Mouse (Mus musculus): ENCODE data around the gene Rom1.

The Rom1 gene

DNA sequence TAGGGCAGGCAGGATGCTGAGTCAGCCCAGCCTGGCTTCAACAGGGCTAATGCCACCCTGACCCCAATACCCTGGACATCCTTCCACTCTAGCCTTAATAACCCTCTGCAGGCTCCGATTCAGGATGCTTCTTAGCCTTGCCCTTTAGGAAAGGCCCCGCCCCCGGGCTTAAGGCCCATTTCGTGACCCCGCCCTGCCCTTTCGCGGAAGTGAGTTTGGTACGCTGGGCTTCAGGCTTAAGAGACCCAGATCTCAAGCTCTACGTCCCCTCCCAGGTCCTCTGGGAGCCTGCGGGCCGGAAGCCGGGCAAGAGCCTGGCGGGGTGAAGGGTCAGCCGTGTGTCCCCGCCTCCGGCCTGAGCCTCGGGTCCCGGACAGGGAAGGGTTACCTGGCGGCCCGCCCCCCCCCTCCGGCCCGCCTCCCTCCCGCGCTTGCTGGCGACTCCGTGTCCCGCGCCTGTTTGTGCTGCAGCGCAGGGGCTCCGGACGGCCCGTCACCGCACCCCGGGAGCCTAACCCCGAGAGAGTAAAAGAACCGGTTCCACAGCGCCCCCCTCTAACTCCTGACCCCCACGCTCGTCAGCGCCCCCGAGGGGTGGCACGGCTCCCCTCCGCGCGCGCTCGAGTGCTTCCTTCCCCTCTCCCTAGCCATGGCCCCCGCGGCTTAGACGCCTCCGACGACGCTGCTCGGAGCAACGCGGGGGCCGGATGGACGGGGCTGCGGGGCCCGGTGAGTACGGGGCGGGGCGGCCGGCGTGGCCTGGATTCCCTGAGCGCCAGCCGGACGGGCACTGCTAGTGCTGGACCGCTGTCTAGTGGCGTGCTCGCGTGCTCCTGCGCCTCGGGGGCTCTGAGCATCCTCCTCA is at the start of gene Rom1, which contains the start of gene Eml3:
TSS of gene Rom1 (minus strand) at position 133 of the 865 bp plus-strand sequence.
TSS of gene Eml3 (plus strand) at position 329 of the 865 bp plus-strand sequence.
- peak; percentile 91 to 94 for DNase-seq

DNA sequence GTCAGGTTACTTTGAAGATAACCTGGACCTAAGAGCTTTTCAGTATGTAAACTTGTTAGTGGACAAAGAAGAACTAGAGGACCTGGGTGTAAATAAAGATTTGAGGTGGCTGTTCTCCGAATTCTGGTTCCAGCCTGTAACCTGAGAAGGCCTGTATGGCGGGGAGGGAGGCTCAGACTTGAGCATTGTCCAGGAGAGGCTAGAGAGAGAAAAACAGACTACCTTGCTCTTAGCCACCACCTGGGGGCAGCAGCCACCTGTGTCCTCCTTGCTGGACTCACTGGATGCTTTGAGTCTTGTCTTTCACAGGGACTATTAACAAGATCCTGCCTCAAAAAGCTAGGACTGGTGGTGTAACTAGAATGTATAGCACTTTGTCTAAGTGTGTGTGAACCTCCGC is 47.4 kb upstream of the Rom1 start:
- peak in 1 of 2 experiments; percentile 56 for DNase-seq

DNA sequence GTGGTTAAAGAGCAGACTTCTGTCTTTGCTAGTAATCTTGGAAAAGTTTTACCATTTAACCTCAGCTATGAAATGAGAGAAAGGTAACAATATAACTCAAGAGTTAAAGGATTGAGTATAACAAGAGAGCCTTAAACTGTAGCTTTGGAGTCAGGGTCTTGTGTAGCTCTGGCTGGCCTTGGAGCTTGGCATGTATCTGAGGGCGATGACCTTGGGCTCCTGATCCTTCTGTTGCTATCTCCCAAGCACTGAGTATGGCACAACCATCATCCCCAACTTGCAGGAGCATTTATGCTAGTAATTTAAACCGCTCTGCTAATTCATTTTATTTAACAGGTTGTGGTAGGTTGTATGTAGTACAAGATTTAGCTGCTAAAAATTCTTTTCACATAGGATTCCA is 46.3 kb upstream of the Rom1 start:
- DNase-seq = no peak

DNA sequence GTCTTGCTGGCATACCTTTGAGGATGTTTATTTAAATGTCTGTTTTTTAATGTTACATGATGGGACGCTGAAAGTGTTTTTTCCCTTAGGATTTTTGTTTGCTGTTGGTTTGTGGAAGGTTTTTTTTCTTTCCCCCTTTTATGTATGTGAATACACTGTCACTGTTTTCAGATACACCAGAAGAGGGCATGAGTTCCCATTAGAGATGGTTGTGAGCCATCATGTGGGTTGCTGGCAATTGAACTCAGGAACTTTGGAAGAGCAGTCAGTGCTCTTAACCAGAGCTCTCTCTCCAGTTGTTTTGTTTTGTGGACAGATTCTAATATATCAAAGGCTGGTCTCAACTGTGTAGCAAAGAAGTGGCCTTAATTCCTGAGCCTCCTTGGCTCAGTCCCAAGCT is 45.5 kb upstream of the Rom1 start:
- DNase-seq = no peak

DNA sequence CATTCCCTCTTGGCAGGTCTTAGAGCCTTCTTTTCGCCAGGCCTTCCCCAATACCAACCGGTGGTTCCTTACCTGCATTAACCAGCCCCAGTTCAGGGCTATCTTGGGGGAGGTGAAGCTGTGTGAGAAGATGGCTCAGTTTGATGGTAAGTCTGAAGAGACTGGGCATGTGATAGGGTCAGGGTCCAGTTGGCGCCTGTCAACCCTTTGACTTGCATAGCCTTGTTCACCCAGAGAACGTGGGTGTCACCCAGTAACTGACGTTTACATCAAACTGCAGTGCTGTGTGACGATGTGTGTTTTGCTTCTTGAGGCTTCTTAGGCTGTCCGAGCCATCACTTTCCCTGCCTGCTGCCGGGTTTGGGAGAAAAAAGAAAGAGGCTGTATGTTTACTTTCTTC is 43.3 kb upstream of the Rom1 start:
- DNase-seq = peak in 1 of 2 experiments; percentile 50

DNA sequence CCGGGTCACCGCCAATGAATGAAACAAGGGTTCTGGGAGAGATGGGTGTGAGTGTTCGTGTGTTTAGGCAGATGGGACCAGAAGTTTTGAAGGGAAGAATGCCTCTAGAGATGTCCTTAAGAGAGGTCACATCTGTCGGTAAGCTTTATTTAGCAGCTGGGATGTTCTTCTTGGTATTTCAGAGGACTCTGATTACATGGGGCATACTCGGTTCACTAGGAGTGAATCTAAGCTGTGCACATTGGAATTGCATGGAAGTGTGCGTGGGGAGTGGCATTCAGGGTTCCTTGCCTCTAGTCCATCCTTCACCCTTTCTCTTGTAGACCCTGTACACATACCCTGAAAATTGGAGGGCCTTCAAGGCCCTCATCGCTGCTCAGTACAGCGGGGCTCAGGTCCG is 38.7 kb upstream of the Rom1 start:
- no peak for DNase-seq

DNA sequence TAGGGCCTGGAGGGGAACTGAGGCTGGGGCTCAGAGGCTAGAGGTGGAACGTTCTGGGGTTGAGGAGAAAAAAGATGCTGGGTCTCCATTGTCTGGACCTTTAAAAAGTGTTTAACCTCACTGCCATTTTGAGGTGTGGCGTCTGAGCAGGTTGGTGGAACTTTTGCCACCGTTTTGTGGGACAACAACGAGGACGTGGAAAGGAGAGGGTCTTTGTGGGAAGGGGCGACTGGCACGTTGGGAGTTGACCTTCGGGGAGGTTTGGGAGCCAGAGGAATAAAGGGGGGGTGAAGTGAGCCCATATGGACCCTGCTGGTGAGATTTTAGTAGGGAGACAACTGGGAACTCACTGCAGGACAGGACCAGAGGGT is 38.2 kb upstream of the Rom1 start:
- no peak for DNase-seq

DNA sequence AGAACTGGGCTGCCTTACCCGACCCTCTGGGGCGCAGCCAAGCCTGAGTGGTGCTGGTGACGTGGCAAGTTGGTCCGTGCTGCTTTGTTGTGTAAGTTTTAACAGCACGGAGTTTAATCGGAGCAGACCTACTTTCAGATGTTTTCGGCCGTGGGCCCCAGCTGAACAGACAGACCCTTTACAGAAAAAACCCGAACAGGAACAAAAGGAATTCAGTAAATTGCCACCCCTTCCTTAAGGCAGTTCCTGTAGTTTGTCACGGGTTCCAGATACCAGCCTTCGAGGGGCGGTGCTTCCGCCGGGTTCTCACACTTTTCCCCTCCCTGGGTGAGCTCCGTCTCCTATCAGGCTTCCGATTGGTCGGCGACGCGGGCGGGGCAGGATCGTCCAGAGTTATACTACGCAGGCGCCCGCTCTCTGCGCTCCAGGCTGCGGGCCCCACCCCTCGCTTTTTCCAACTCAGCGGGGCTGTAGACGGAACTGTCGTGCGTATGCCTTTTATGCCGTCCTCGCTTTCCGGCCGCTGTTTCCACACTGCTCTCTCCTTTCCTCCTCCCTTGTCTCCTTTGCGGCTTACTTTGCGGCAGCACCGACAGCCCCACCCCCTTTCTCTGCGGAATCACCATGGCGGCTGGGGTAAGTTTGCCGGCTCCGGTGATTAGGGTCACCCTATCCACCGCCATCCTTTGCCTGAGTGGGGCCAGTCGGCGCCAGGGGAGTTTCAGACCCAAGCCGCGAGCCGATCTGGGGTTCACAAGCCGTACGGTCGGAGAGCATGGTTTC is 37.6 kb upstream of the Rom1 start, which contains the start of gene Eef1g:
TSS of gene Eef1g (plus strand) at position 452 of the 783 bp plus-strand sequence.
- peak; percentile 99 to 100 for DNase-seq

DNA sequence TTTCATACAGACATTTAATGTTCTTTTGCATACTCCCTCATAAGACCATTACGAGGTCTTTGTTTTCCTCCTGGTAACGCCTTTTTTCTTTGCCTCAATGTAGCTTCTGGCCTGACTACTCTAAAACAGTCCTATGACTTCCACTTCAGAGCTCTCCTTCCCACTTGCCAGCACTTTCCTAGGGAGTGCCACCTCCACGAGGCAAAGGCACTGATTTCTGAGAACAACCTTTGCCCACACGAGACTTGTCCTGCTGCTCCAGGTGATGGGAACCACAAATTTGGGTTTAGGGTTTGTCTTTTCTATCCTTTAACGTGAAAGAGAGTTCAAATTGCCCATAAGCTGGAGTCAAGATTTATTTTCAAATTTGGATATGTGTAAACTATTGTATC is 37.0 kb upstream of the Rom1 start:
- peak in 1 of 2 experiments; percentile 61 for DNase-seq

DNA sequence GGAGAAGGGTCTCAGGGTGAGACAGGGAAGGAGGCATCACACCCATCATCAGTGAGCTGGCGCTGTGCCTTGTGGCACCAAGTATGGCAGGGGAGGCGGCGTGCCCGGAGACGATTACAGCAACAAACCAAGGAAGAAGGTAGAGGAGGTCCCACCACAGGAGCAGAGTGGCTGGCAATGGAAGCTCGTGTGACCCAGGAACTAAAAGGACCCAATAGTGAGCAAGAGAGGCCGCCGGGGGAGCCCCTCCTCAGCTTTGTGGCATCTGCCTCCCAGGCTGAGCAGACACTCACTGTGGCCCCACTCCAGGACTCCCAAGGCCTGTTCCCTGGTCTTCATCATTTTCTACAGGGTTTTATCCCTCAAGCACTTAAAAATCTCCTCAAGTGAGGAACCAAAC is 36.6 kb upstream of the Rom1 start:
- DNase-seq = peak in 1 of 2 experiments; percentile 39

DNA sequence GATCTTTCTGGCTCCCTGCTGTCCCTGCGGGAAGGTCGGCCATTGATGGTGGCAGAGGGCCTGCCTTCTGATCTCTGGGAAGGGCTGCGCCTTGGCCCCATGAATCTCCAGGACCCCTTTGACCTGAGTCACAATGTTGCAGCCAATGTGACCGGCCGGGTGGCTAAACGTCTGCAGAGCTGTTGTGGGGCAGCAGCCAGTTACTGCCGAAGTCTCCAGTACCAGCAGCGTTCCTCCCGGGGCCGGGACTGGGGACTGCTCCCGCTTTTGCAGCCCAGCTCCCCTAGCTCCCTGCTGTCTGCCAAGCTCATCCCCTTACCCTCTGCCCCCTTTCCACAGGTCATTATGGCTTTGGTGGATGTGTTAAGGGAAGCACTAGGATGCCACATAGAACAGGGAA is 35.9 kb upstream of the Rom1 start:
- no peak for DNase-seq

DNA sequence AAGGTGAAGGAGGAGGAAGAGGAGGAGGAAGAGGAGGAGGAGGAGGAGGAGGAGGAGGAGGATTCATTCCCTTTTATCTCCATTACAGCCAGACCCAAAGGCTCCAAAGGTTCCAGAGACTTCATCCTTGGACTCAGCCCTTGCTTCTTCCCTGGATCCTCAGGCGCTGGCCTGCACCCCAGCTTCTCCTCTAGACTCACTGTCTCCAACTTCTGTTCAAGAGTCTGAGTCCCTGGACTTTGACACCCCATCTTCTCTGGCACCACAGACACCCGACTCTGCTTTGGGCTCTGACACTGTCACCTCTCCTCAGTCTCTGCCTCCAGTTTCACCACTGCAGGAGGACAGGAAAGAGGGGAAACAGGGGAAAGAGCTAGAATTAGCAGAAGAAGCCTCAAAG is 33.1 kb upstream of the Rom1 start:
- DNase-seq = peak in 1 of 2 experiments; percentile 41

DNA sequence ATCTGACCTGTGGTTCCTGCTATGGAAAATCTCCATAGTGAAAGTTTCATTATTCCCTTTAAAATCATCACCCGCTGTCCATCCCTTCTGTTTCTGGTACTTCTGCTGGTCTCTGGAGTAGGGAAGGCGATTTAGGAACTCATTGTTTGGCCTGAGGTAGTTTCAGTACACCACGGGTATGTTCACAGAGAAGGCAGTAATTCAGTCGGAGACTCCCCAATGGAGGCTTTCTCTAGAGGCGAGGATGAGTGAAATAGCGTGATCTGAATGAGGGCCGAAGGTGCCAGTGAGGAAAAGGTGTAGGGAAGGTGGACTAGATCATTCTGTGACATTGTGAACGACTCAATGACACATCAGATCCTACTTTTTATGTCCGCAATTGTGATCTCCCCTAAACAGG is 25.0 kb upstream of the Rom1 start:
- no peak for DNase-seq

DNA sequence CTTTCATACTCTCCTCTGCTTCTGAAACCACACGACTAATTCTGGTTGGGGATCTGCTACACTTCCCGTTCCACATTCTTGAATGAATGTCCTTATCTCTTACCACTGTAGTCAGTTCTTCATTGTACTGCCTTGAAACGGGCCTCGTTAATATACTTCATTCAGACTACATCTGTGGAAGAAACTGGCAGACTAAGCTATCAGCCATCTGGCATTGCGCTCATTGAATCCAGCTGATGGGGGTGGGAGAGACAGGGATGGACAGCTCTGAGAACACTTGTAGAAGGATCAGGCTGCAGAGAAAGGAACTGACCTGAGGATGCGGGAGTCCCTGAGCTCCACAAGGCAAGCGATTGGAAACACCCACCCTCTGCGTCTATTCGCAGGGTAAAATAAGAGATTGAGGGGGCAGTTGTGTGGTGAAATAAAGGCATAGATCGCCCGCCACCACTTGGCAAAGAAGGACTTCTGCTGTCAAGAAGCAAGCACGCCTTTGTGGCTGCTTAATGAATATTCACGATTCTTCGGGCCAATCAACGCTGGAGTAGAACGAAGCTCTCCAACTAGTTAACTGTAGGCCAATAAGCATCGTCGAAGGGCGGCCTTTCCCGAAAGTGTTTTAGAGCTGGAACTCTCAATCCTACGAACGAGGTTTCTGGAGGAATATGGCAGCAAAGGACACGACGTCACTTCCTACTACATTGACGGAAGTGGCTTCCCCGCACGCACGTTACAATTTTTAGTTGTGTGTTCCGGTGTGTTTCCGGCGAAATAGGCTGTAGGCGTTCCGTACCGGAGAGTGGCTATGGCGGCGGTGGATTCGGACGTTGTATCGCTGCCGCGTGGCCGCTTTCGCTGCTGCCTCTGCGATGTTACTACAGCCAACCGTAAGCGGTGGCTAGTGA is 24.2 kb upstream of the Rom1 start, which contains the start of gene Tut1:
TSS of gene Tut1 (plus strand) at position 713 of the 905 bp plus-strand sequence.
- peak; percentile 96 to 97 for DNase-seq

DNA sequence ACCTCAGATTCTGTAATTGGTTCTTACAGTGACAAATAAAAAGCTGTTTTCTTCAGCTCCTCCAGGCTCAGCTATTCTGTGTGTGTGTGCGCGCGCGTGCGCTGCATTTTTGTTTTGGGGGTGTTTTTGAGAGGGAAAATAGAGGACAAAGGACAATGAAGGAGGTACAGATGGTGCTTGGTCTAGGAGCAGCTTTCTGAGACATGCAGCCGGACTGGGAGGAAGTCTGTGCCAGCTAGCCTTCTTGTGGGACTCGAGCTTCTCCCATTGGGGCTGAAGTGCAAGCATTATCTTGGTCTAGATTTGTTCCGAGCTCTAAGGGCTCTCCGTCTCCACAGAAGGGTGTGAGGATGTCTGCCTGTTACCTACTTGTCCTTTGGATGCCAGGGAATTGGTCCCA is 23.1 kb upstream of the Rom1 start:
- DNase-seq = no peak

DNA sequence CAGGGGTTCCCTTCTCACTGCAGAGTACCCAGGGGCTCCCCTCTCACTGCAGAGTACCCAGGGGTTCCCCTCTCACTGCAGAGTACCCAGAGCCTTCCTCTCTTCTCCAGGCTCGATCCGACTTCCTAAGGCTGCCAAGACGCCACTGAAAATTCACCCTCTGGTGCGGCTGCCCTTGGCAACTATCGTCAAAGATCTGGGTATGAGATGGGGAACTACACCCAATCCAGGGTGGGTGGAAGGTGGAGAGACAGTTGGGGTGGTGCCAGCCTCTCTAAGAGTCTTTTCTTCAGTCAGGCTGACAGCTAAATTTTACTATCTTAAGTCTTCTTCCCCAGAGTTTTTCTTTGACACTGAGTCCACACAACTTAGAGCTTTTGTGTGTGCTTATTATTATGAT is 21.0 kb upstream of the Rom1 start:
- DNase-seq = no peak

DNA sequence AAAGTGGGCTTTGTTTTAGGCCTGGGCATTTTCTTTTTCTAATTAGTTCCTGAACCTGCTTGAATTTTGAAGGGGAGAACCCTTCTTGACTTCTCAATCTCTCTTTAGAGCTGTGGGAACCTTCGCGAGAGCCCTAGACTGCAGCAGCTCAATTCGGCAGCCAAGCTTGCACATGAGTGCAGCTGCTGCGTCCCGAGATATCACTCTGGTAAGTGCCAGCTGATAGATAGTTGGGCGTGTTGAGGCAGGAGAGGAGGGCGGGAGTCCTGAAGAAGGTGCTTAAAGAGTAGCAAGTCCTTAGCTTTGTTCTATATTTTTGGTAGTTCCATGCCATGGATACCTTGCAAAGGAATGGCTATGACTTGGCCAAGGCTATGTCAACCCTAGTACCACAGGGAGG is 17.8 kb upstream of the Rom1 start:
- no peak for DNase-seq

DNA sequence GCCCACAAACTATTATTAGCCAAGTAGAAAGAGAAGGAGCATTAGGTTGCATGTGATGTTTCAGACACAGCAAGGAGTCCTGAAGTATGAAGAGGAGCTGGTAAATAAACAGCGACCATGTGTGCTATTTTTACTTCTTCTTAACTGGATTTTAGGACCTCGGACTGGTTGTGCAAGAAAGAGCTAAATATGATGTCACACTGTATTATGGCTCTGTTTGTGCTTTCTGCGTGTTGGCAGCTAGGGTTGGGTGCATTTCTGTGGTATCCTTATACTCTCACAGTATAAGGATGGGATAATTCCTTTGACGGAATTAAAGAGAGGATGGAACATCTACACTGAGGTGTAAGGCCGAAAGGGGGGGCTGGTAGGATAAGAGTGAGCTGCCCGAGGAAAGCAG is 16.1 kb upstream of the Rom1 start:
- no peak for DNase-seq

DNA sequence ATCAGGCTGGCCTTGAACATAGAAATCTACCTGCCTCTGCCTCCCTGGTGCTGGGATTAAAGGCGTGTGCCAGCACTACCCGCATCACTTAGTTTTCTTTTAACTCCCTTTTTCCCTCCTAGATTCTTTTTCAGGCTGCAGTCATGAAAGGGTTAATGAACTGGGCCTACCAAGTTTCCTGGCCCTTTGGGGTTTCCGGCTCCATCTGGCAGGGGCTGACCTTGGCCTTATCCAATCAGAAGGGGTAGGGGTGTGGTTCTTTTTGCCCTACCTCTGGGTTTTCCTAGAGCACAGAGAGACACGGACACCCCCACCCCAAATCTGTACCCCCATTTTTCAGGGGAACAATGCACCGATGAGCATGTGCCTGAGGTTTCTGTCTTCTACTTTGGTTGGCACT is 15.6 kb upstream of the Rom1 start:
- peak; percentile 67 to 78 for DNase-seq

DNA sequence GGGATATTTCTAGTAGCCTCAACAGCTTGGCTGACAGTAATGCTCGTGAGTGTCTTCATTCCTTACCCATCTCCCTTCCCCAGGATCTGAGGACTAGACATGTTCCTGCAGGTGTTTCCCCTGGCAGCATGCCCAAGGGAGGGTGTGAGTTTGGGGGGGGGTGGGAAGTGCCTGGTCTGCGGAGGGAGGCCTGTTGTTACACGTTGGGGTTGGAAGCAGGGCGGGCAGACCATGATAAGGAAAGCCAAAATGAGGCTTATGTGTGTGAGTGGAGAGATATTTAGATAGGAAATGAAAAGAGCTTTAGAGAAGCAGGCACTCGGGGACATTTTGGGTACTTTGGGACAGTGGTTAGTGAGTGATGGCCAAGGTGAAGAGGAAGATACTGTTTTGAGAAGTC is 14.9 kb upstream of the Rom1 start:
- no peak for DNase-seq

DNA sequence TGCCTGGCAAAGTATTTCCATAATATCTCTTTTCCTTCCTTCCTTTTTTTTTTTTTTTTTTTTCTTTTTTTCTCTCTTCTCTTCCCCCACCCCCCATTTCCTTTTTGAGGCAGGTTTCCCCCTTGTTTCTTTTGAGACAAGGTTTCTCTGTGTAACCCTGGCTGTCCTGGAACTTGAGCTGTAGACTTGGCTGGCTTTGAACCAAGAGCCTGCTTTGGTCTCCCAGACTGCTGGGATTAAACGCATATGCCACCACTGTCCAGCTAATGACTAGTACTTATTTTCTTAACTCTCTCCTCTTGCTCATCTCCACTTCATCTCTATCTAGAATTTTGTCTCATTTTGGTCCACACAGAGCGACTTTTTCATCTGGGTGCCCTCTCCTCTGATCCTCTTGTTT is 13.9 kb upstream of the Rom1 start:
- no peak for DNase-seq

DNA sequence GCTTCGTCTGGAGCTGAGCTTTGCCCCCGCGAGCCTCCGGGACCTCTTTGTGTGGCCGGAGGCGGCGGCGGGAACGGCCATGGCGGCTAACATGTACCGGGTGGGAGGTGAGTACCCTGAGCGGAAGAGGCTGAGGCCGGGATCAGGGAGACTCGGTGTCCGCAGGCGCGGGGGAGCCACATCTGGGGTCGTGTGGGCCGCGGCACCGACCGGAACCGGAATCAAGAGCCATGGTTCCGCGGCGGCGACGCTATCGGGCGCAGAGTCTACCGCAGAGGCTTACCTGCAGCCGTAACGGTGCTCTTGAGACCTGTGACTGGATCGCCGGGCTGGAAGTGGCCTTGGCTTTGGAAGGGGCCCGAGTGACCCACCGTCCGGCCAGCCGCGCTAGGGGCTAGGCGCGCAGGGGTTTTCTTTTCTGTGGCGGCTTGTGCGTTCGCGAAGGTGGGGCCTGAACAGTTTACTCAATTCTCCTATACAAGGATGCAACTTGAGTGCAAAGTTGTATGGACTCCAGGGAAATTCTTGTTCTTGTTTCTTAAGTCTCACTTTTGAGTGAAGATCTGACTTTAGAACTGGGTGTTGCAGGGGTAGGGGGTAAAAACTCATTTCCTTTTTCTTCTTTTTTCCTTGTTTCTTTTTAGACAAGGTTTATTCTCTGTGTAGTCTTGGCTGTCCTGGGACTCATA is 13.3 kb upstream of the Rom1 start:
- no peak for DNase-seq
